Mouse (Mus musculus): Measurements from ENCODE around the gene Gm21985. TPM values are rescaled to one million over a fixed set of nuclear protein-coding genes. Genes with fewer than 3 reads are reported as not detected.

Gene Gm21985
- polyA plus RNA-seq, 1 experiment from 2014 or later, result not detected

DNA sequence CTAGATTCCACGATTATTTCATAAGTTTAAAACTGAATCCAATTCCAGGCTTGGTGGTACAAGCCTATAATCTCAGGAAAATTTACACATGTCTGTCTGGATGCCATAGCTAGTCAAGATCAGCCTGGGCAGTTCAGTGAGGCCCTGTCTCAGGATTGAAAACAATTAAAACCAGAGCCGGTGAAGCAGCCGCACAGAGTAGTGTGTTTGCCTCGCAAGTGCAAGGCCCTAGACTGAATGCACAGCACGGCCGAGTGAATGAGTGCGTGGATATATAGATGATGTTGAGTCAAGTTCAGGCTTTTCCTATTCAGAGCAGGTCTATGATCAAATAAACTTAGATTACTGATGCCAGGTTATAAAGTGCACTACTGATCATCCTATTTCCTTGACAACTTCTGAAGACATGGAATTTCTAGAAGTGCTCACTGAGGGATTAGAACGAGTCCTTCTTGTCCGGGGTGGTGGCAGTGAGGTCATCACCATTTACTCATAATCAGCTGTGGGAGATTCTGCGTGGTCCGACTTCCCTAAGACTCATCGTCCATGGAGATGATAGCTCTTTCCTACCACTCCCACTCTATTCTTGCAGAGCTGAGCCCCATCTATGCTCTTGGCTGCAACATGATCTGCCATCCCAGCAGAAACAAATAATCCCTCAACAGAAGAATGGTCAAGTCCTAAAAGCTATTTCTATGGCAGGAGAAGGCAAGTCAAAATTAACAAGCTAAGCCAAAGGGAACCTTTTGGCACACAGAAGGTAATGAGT is 94.1 kb downstream of the Gm21985 start:
- Histone ChIP-seq H3K27ac (replicated peaks; ENCODE audit: low read depth, low read length) (no peak overlapping the region), H3K27me3 (replicated peaks; ENCODE audit: control insufficient read depth, insufficient read depth, low read length) (no peaks in the 10 kb centered on the region), H3K4me2 (ENCODE audit: low read depth, low read length) (no peak overlapping the region), H3K9ac (ENCODE audit: low read depth, low read length) (no peak overlapping the region), H3K4me1 (ENCODE audit: control insufficient read depth, insufficient read depth, low read length) (no peaks in the 10 kb centered on the region), H3K9me3 (ENCODE audit: control insufficient read depth, low read length) (no peaks in the 10 kb centered on the region), H3K4me3 (ENCODE audit: low read depth, low read length) (no peak overlapping the region), H3K36me3 (ENCODE audit: control insufficient read depth, insufficient read depth, low read length) (peaks cover 89% of the 10 kb centered on the region)
- ATAC-seq (ENCODE audit: low read depth), result no peak
- 80% methylated on average over 12 of the region's 12 CpGs for WGBS
- DNase-seq (ENCODE audit: low spot score), result no peak

DNA sequence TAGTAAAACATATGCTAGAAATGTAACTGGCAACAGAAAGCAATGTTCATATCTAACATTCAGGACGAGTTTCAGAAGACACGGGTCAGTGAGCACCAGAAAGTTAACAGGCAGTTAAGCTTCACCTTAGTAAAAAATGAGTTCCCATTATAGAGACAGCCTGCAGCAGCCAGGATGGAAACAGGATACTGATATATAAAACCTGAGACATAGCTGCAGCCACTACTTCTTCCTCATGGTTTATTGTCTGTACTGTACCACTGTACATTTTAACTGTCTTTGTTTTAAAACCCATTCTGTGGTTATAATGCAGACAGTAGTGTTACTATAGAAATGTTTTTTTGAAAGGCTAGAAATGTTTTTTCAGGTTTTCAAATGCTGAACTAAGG is 94.7 kb downstream of the Gm21985 start:
- DNase-seq (ENCODE audit: low spot score) (no peak), ATAC-seq (ENCODE audit: low read depth) (no peak)
- Histone ChIP-seq H3K4me3 (ENCODE audit: low read depth, low read length) (no peak overlapping the region), H3K4me2 (ENCODE audit: low read depth, low read length) (no peak overlapping the region), H3K36me3 (ENCODE audit: control insufficient read depth, insufficient read depth, low read length) (peaks cover 87% of the 10 kb centered on the region), H3K4me1 (ENCODE audit: control insufficient read depth, insufficient read depth, low read length) (no peaks in the 10 kb centered on the region), H3K27ac (replicated peaks; ENCODE audit: low read depth, low read length) (no peak overlapping the region), H3K27me3 (replicated peaks; ENCODE audit: control insufficient read depth, insufficient read depth, low read length) (no peaks in the 10 kb centered on the region), H3K9ac (ENCODE audit: low read depth, low read length) (no peak overlapping the region), H3K9me3 (ENCODE audit: control insufficient read depth, low read length) (no peaks in the 10 kb centered on the region)
- WGBS, result 72% methylated on average over 2 of the region's 2 CpGs

GRCm38 (mm10) chr2:112367222-112367621 is 101.1 kb downstream of the Gm21985 start:
- H3K4me2 ChIP-seq (ENCODE audit: low read depth, low read length), result peak overlapping the region; percentile 69
- peak overlapping the region; percentile 82 for H3K9ac ChIP-seq (ENCODE audit: low read depth, low read length)
- H3K36me3 ChIP-seq (ENCODE audit: control insufficient read depth, insufficient read depth, low read length), result peaks cover 27% of the 10 kb centered on the region
- 18% methylated on average over 15 of the region's 15 CpGs for WGBS
- ATAC-seq (ENCODE audit: low read depth) (no peak), DNase-seq (ENCODE audit: low spot score) (no peak)
- H3K4me1 ChIP-seq (ENCODE audit: control insufficient read depth, insufficient read depth, low read length), result peaks cover 7% of the 10 kb centered on the region
- peak overlapping the region; percentile 88 for H3K4me3 ChIP-seq (ENCODE audit: low read depth, low read length)
- no peaks in the 10 kb centered on the region for H3K27me3 ChIP-seq (replicated peaks; ENCODE audit: control insufficient read depth, insufficient read depth, low read length)
- H3K9me3 ChIP-seq (ENCODE audit: control insufficient read depth, low read length), result no peaks in the 10 kb centered on the region
- H3K27ac ChIP-seq (replicated peaks; ENCODE audit: low read depth, low read length), result no peak overlapping the region

DNA sequence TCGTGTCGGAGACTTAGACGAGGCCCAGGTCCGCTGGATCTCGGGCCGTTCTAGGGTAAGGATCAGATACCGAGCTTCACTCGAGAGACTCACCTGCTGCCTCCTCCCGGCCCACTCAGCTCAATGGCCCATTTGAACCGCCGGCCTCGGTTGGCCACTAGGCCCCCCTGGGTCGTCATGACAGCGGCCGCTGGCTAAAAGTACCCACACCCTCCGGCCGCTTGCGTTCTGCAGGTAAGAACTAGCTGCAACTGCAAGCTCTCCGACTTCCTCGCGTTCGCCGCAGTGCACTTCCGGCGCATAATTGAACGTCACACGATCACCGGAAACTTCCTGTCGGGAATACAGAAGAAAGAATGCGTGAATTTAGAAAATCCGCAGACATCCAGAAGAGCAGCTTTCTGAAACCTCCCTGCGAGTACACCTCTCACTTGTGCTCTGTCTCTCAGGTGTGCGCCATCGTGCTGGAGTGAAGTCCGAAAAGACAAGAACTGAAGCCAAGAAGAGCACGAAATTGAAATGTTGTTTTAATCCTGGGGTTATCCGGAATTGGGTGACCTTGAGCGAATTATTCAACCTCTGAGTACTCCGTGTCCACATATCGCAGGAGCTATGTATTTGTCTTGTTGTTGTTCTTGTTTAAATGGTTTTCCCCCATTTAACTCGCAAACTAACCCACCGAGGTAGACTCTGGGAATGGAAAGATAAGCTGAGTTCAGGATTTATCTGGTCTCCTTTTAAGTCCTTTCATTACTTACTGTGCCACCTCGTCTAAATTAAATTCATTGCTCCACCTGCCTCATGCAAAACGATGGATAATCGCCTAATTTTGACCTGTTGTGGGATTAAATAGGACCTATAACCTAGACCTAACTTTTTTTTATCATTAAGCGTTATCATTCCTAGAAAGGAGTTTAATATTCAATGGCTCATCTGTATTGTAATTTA is 101.9 kb downstream of the Gm21985 start, which contains the start of gene Emc4:
TSS of gene Emc4 (minus strand) at position 302 of the 948 bp plus-strand sequence.
- Histone ChIP-seq H3K9ac (ENCODE audit: low read depth, low read length) (peak within 1 kb of the TSS; percentile 82), H3K36me3 (ENCODE audit: control insufficient read depth, insufficient read depth, low read length) (peaks cover 21% of the 10 kb centered on the region), H3K4me2 (ENCODE audit: low read depth, low read length) (peak within 1 kb of the TSS; percentile 69), H3K27me3 (replicated peaks; ENCODE audit: control insufficient read depth, insufficient read depth, low read length) (no peaks in the 10 kb centered on the region), H3K9me3 (ENCODE audit: control insufficient read depth, low read length) (no peaks in the 10 kb centered on the region), H3K27ac (replicated peaks; ENCODE audit: low read depth, low read length) (peak within 1 kb of the TSS; percentile 88), H3K4me1 (ENCODE audit: control insufficient read depth, insufficient read depth, low read length) (peaks cover 7% of the 10 kb centered on the region), H3K4me3 (ENCODE audit: low read depth, low read length) (peak within 1 kb of the TSS; percentile 88)
- ATAC-seq (ENCODE audit: low read depth) (peak; percentile 92), DNase-seq (ENCODE audit: low spot score) (peak; percentile 94)
- WGBS, result 2% methylated on average over 46 of the region's 46 CpGs

DNA sequence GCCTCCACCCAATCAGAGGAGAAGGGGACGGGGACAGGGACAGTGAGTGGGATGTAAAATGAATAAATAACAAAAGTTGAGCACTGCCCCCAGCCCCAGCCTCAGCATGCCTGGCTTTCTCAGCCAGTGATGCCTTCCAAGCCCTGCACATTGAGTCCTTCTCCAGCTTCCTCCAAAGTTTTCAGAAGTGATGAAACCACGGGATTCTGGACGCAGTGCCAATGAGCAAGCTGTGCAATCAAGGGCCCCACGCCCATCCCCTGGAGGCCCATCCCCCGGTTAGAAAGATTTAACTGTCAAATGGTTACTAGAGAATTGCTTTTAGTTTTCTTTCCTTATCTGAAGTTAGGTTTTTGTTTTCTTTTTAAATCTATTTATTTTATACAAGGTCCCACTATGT is 103.8 kb downstream of the Gm21985 start:
- Histone ChIP-seq H3K27ac (replicated peaks; ENCODE audit: low read depth, low read length) (no peak overlapping the region), H3K36me3 (ENCODE audit: control insufficient read depth, insufficient read depth, low read length) (0 out of 2 replicates have a peak, but pooled peaks cover 4% of the 10 kb centered on the region), H3K9ac (ENCODE audit: low read depth, low read length) (no peak overlapping the region), H3K4me2 (ENCODE audit: low read depth, low read length) (no peak overlapping the region), H3K27me3 (replicated peaks; ENCODE audit: control insufficient read depth, insufficient read depth, low read length) (no peaks in the 10 kb centered on the region), H3K4me1 (ENCODE audit: control insufficient read depth, insufficient read depth, low read length) (peaks cover 7% of the 10 kb centered on the region), H3K9me3 (ENCODE audit: control insufficient read depth, low read length) (no peaks in the 10 kb centered on the region), H3K4me3 (ENCODE audit: low read depth, low read length) (no peak overlapping the region)
- DNase-seq (ENCODE audit: low spot score) (no peak), ATAC-seq (ENCODE audit: low read depth) (no peak)
- WGBS, result 63% methylated on average over 5 of the region's 5 CpGs

- no peaks in the 10 kb centered on the region for H3K4me1 ChIP-seq (ENCODE audit: control insufficient read depth, insufficient read depth, low read length)
- H3K9ac ChIP-seq (ENCODE audit: low read depth, low read length), result no peak overlapping the region
- no peaks in the 10 kb centered on the region for H3K36me3 ChIP-seq (ENCODE audit: control insufficient read depth, insufficient read depth, low read length)
- H3K4me3 ChIP-seq (ENCODE audit: low read depth, low read length), result no peak overlapping the region
- H3K27ac ChIP-seq (replicated peaks; ENCODE audit: low read depth, low read length), result no peak overlapping the region
- ATAC-seq (ENCODE audit: low read depth), result no peak
- 47% methylated on average over 4 of the region's 4 CpGs for WGBS
- no peak overlapping the region for H3K4me2 ChIP-seq (ENCODE audit: low read depth, low read length)
- no peak for DNase-seq (ENCODE audit: low spot score)
- no peaks in the 10 kb centered on the region for H3K9me3 ChIP-seq (ENCODE audit: control insufficient read depth, low read length)
- no peaks in the 10 kb centered on the region for H3K27me3 ChIP-seq (replicated peaks; ENCODE audit: control insufficient read depth, insufficient read depth, low read length)
These were observed 107.0 kb downstream of the Gm21985 start for GRCm38 (mm10) chr2:112373141-112373540.

GRCm38 (mm10) chr2:112374610-112375009 is 108.5 kb downstream of the Gm21985 start:
- H3K9ac ChIP-seq (ENCODE audit: low read depth, low read length), result no peak overlapping the region
- H3K9me3 ChIP-seq (ENCODE audit: control insufficient read depth, low read length), result no peaks in the 10 kb centered on the region
- H3K4me1 ChIP-seq (ENCODE audit: control insufficient read depth, insufficient read depth, low read length), result no peaks in the 10 kb centered on the region
- no peak overlapping the region for H3K27ac ChIP-seq (replicated peaks; ENCODE audit: low read depth, low read length)
- DNase-seq (ENCODE audit: low spot score) (no peak), ATAC-seq (ENCODE audit: low read depth) (no peak)
- H3K4me3 ChIP-seq (ENCODE audit: low read depth, low read length), result no peak overlapping the region
- no peak overlapping the region for H3K4me2 ChIP-seq (ENCODE audit: low read depth, low read length)
- H3K36me3 ChIP-seq (ENCODE audit: control insufficient read depth, insufficient read depth, low read length), result no peaks in the 10 kb centered on the region
- no peaks in the 10 kb centered on the region for H3K27me3 ChIP-seq (replicated peaks; ENCODE audit: control insufficient read depth, insufficient read depth, low read length)
- WGBS, result 75% methylated on average over 5 of the region's 5 CpGs

- Histone ChIP-seq H3K27me3 (replicated peaks; ENCODE audit: control insufficient read depth, insufficient read depth, low read length) (no peaks in the 10 kb centered on the region), H3K27ac (replicated peaks; ENCODE audit: low read depth, low read length) (peak within 1 kb of the TSS; percentile 86), H3K4me3 (ENCODE audit: low read depth, low read length) (peak within 1 kb of the TSS; percentile 87), H3K36me3 (ENCODE audit: control insufficient read depth, insufficient read depth, low read length) (no peaks in the 10 kb centered on the region), H3K4me1 (ENCODE audit: control insufficient read depth, insufficient read depth, low read length) (peaks cover 10% of the 10 kb centered on the region), H3K9ac (ENCODE audit: low read depth, low read length) (peak within 1 kb of the TSS; percentile 95), H3K4me2 (ENCODE audit: low read depth, low read length) (peak within 1 kb of the TSS; percentile 70), H3K9me3 (ENCODE audit: control insufficient read depth, low read length) (no peaks in the 10 kb centered on the region)
- DNase-seq (ENCODE audit: low spot score) (peak; percentile 96), ATAC-seq (ENCODE audit: low read depth) (peak; percentile 99)
- under 1% methylated on average over 49 of the region's 72 CpGs for WGBS
These were observed 113.1 kb downstream of the Gm21985 start, which contains the start of gene Katnbl1 for GRCm38 (mm10) chr2:112378973-112379898. Gene Katnbl1 (plus strand): TSS chr2:112379211.
